Mouse (Mus musculus) thymus, postnatal 36 days (tissue): ENCODE data around the gene Olfr707.
"Not testable (repeated sequence)": the region's sequence is repeated elsewhere in the genome, so short reads cannot be mapped to it uniquely, and the experiment has no call there.

Source experiments
- DNase-seq, 2 experiments: peaks; one replicate each; pipeline ENCODE4 v3.0.0; 2022; ENCODE audit warnings: mixed read lengths in 2 of 2

Gene Olfr707

GRCm38 (mm10) chr7:106901141-106901540 lies at the start of gene Olfr707:
Gene Olfr707, minus strand, starts transcription at chr7:106901241.
- DNase-seq: not testable (repeated sequence)

GRCm38 (mm10) chr7:106948212-106948611 lies 47.2 kb upstream of the Olfr707 start, which contains the start of gene Olfr710:
Gene Olfr710, minus strand, starts transcription at chr7:106948312.
- DNase-seq: no peak

GRCm38 (mm10) chr7:106932119-106932518 lies 31.1 kb upstream of the Olfr707 start, which contains the start of gene Olfr709-ps1:
Gene Olfr709-ps1, minus strand, starts transcription at chr7:106932219.
- no peak for DNase-seq

DNA sequence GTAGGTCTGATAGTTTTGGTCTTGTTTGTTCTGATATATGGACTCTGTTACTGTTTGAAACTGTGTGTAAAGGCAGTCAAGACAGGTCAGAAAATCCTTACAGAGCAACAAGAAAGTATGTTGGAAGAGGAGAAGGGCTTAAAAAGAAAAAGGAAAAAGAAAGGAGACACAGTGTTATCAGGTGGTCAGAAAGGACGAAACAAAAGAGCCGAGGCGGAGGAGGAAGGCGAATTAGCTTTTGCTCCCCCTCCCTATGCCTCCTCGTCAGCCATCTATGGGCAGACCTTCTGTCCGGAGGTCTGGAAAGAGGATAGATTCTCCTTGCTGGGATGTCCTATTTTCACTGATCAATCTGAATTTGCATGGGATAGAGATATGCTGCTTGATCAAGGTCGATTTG lies 19.9 kb upstream of the Olfr707 start:
- not testable (repeated sequence) for DNase-seq

- no peak for DNase-seq
These were observed 6.6 kb upstream of the Olfr707 start, which contains the start of gene Olfr1532-ps1 for GRCm38 (mm10) chr7:106907676-106908075. Gene Olfr1532-ps1, plus strand, starts transcription at chr7:106908001.

DNA sequence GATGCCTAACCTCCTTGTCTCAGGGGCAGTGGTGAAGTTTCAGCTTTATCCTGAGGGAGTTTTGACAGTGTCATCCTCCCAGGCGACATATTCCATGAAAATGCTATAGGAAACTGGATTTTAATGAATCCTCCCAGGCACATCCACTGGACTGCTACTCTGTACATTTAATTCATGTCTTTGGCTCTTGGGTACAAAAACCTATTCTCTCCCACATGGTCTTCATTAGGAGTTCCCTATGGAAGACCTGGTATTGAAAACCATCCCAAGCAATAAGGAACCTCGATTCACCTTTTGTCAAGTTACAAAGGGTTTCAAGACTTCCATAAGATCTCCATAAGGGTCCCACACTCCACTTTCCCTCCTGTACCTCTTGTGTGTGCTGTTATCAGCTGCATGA lies 13.0 kb downstream of the Olfr707 start, which contains the start of gene Olfr706:
TSS of gene Olfr706 (minus strand) at position 101 of the 400 bp plus-strand sequence.
- no peak for DNase-seq

DNA sequence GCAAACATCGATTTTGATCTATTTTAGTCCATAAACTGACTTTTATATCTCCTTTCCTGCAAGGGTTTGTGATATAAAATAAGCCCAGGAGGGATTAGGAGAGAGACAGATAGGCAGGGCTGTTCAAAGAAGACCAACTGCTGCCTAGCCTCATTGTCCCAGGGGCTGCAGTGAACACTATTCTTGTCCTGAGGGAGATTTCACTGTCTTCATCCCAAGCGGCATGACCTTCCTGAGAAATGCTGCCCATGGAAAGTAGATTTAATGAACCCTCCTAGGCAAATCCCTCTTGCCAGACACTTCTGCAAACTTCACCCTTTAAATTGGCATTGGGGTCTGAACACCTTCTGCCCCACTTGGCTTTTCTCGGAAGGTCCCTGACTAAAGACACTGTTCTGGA lies 24.2 kb downstream of the Olfr707 start, which contains the start of gene Olfr705:
TSS of gene Olfr705 (minus strand) at position 101 of the 400 bp plus-strand sequence.
- no peak for DNase-seq

- DNase-seq: no peak
These were observed 38.2 kb downstream of the Olfr707 start, which contains the start of gene Olfr704 for GRCm38 (mm10) chr7:106862885-106863284. Gene Olfr704, plus strand, starts transcription at chr7:106863185.

DNA sequence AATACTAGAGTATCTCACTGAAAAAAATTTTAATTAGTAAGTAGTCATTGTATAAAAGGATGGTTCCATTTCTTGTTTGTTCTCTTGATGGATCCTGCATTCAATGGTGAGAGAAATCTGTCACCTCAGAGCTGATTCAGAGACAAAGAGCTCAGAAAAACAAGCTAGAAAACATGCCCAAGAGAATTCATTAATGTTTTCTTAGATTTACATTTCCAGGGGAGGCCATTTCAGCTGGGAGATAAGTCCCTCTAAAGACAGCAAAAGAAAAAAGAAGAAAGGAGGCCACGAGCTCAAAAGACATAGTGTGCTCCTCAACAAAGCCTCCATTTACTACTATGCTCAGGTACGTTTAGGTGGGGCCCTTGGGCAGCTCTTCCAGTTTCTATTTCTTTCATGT lies 58.0 kb downstream of the Olfr707 start, which contains the start of gene Olfr703:
TSS of gene Olfr703 (plus strand) at position 301 of the 400 bp plus-strand sequence.
- no peak for DNase-seq
